Mouse (Mus musculus) heart, embryonic 15.5 days (tissue): ENCODE measurements around the gene Fads1. TPM values are rescaled to one million over a fixed set of nuclear protein-coding genes. Genes with fewer than 3 reads are reported as not detected.
"Not testable (repeated sequence)": the region's sequence is repeated elsewhere in the genome, so short reads cannot be mapped to it uniquely, and the experiment has no call there.

Experiments used
- ATAC-seq: fragments of 200-750 bp; cut with Nextera tagmentation; replicated peaks from 2 replicates; pipeline ENCODE4 v1.8.0; 2017; ENCODE audit warnings: low read depth, moderate TSS enrichment; ENCODE audit not compliant: insufficient number of reproducible peaks, insufficient read depth, low FRiP score
- H3K27ac ChIP-seq: fragments of 300-500 bp; sonication (generic); 2 replicates; pipeline ENCODE4 v1.5.1; 2015; ENCODE audit warnings: mild to moderate bottlenecking, inconsistent platforms
- H3K27me3 ChIP-seq: fragments of 300-500 bp; sonication (generic); 2 replicates; pipeline ENCODE4 v1.6.1; 2015; ENCODE audit warnings: inconsistent platforms
- H3K36me3 ChIP-seq: fragments of 300-500 bp; sonication (generic); 2 replicates; pipeline ENCODE4 v1.6.1; 2015; ENCODE audit warnings: mild to moderate bottlenecking, inconsistent platforms
- H3K4me1 ChIP-seq: fragments of 300-500 bp; sonication (generic); replicated peaks from 2 replicates; pipeline ENCODE4 v1.6.1; 2015; ENCODE audit warnings: inconsistent platforms
- H3K4me2 ChIP-seq: fragments of 300-500 bp; sonication (generic); 2 replicates; pipeline ENCODE4 v1.6.1; 2015; ENCODE audit warnings: inconsistent platforms, mild to moderate bottlenecking, moderate library complexity
- H3K4me3 ChIP-seq: fragments of 300-500 bp; sonication (generic); 2 replicates; pipeline ENCODE4 v1.5.1; 2015; ENCODE audit warnings: mild to moderate bottlenecking, inconsistent platforms
- H3K9ac ChIP-seq: fragments of 300-500 bp; sonication (generic); 2 replicates; pipeline ENCODE4 v1.6.1; 2015; ENCODE audit warnings: mild to moderate bottlenecking, inconsistent platforms
- H3K9me3 ChIP-seq: fragments of 300-500 bp; sonication (generic); replicated peaks from 2 replicates; pipeline ENCODE4 v1.6.1; 2016; ENCODE audit warnings: inconsistent platforms
- WGBS: fragments of 180-500 bp; shearing (Covaris S2); methylation state at CpG from one replicate; pipeline ENCODE4 v1.1.7; 2015; ENCODE audit warnings: mixed read lengths; 5-methylcytosine and 5-hydroxymethylcytosine counted together
- polyA plus RNA-seq: library from polyadenylated mRNA; unstranded; fragments of >200 nt; fragmentation: Nextera tagmentation; extraction: Ambion mirVana; gene quantifications from 2 replicates; pipeline ENCODE4 v1.2.1, GENCODE M21; 2015

The Fads1 gene
- polyA plus RNA-seq, 1 experiment from 2014 or later, result 39.4 TPM

DNA sequence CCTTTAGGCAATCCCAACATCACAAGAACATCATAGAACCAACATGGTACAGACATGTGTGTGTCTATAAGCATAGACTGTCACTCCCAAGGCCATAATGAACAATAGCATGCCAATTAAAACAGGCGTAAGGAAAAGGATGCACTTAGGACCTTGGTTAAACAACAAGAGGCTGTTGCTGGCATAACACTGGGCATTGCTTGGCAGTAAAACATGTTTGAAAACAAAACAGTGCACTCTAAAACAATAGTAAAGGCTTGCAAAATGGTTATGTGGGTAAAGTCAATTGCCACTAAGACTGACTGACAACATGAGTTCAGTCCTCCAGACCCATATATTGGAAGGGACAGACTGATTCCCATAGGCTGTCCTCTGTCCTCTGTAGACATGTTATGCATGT, 14.7 kb upstream of the Fads1 start:
- Histone ChIP-seq H3K4me1 (no peaks in the 10 kb centered on the region), H3K9ac (no peak overlapping the region), H3K36me3 (no peaks in the 10 kb centered on the region), H3K27me3 (no peaks in the 10 kb centered on the region), H3K4me3 (no peak overlapping the region), H3K4me2 (no peak overlapping the region), H3K9me3 (no peaks in the 10 kb centered on the region), H3K27ac (no peak overlapping the region)
- WGBS, result 92% methylated on average over 1 of the region's 1 CpGs
- ATAC-seq, result no peak

DNA sequence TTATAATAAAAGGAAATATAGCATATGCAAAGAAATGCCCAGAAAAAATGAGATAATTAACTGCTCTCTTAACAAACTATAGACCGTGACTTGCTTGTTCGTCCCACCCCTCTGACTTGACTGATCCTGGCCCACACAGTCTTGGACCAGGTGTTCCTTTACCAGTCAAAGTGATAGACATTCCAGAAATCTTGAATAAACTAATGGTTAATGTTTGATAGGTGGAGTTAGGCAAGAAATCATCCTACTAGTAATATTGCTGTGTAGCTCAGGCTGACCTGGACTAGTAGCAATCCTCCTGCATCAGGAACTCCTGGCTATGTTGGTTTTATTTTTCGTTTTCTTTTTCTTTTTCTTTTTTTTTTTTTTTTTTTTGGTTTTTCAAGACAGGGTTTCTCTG, 14.2 kb upstream of the Fads1 start:
- Histone ChIP-seq H3K4me3 (no peak overlapping the region), H3K27me3 (no peaks in the 10 kb centered on the region), H3K4me2 (no peak overlapping the region), H3K27ac (no peak overlapping the region), H3K36me3 (no peaks in the 10 kb centered on the region), H3K9me3 (no peaks in the 10 kb centered on the region), H3K9ac (no peak overlapping the region), H3K4me1 (no peaks in the 10 kb centered on the region)
- WGBS, result 70% methylated on average over 3 of the region's 3 CpGs
- ATAC-seq, result no peak

DNA sequence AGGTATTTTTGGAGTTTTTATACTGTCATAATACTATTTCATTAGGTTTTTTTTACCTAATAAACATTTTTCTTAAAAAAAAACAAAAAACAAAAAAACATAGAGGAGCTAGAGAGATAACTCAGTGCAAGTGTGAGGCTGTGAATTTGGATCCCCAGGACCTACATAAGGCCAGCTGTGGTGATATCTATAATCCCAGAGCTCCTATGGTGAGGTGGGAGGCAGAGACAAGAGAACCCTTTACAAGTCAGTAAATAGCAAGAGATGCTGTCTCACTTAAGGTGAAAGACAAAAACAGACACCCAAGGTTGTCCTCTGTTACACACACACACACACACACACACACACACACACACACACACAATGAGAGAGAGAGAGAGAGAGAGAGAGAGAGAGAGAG, 13.5 kb upstream of the Fads1 start:
- Histone ChIP-seq H3K9ac (no peak overlapping the region), H3K36me3 (no peaks in the 10 kb centered on the region), H3K4me1 (no peaks in the 10 kb centered on the region), H3K27me3 (no peaks in the 10 kb centered on the region), H3K4me3 (no peak overlapping the region), H3K4me2 (no peak overlapping the region), H3K27ac (no peak overlapping the region), H3K9me3 (no peaks in the 10 kb centered on the region)
- no peak for ATAC-seq

DNA sequence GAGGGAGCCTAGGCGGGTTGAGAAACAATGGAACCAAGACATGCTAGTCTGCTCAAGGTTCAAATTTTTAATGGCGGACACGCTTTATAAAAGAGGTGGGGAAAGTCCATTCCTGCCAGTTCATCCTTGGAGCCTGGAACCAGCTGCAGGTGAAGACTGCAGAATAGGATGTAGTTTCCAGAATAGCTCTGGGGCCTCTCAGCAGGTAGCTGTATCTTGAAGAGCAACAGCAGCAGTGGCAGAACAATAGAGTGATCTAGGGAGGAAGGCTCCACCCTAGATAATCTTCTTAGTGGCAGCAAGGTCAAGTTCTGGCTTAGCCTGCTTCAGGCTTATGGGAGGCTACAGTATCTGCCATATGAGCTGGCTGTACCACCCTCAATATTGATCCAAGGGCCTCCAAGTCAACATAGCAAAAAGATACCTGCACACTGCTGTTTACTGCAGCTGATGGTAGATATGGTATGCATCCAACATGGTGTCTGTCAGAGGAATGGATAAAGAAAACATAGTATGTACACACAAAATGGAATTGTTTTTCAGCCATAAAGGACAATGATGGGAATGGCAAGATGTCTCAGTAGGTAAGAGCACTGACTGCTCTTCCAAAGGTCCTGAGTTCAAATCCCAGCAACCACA, 12.9 kb upstream of the Fads1 start:
- not testable (repeated sequence) for H3K36me3 ChIP-seq, H3K27me3 ChIP-seq, H3K9me3 ChIP-seq, H3K27ac ChIP-seq, H3K9ac ChIP-seq, H3K4me2 ChIP-seq, ATAC-seq, H3K4me1 ChIP-seq, H3K4me3 ChIP-seq
- 77% methylated on average over 3 of the region's 3 CpGs for WGBS

DNA sequence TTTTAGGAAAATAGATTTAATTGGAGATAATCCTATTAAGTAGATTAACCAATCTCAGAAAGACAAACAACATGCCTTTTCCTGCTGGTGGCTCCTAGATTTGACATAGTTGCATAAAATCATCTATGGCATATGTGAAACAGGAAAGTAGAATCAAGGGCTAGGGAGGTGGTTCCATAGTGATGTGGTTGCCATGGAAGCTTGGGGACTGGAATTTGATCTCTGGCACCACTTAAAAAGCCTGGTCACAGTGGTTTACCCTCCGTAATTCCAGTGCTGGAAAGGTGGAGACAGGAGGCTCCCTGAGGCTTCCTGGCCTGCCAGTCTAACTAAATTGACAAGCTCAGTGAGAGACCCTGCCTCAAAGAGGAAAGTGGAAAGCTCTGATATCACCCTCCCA, 12.2 kb upstream of the Fads1 start:
- no peak overlapping the region for H3K4me2 ChIP-seq
- ATAC-seq, result no peak
- H3K9ac ChIP-seq, result no peak overlapping the region
- WGBS, result 35% methylated on average over 1 of the region's 1 CpGs
- no peaks in the 10 kb centered on the region for H3K27me3 ChIP-seq
- no peaks in the 10 kb centered on the region for H3K9me3 ChIP-seq
- H3K4me3 ChIP-seq, result no peak overlapping the region
- H3K36me3 ChIP-seq, result no peaks in the 10 kb centered on the region
- no peaks in the 10 kb centered on the region for H3K4me1 ChIP-seq
- H3K27ac ChIP-seq, result no peak overlapping the region

DNA sequence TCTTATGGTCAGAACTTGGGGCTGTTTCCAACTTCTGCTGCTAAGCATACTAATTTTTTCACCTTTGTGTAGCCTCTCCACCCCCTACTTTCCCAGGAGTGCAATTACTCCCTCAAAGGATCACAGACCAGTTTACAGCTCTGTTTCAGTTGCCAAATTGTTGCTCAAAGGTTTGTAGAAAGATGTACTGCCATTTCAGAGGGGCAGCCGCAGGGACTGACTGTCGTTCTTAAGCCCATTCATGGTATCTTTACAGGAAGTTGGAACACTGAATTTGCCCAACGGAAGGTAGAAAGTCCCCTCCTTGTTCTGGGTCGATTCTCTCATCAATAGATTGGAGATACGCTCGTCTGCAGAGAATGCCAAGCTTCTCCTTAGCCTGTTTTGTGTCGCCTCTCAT, 11.3 kb upstream of the Fads1 start:
- ATAC-seq, result no peak
- no peak overlapping the region for H3K9ac ChIP-seq
- no peak overlapping the region for H3K4me2 ChIP-seq
- no peaks in the 10 kb centered on the region for H3K9me3 ChIP-seq
- H3K27ac ChIP-seq, result no peak overlapping the region
- H3K36me3 ChIP-seq, result no peaks in the 10 kb centered on the region
- no peak overlapping the region for H3K4me3 ChIP-seq
- no peaks in the 10 kb centered on the region; the same call in none of the 2 replicates for H3K4me1 ChIP-seq
- 66% methylated on average over 7 of the region's 7 CpGs for WGBS
- no peaks in the 10 kb centered on the region for H3K27me3 ChIP-seq

DNA sequence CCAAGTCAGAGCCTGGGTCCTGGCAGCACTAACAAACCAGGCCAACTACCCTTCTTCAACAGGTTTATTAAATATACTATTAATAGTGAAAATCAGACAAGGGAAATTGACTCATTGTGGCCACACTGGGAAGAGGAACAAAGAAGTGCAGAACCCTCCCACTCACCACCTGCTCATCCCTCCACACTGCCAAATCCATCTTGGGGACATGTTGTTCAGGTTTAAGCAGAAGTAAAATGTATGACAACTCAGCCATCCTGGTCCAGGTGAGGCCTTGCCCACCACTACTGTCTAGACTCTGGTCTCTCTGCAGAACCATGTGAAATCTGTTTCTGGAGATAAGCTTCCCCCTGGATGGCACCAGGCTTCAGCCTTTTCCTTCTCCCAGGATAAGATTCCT, 10.8 kb upstream of the Fads1 start:
- Histone ChIP-seq H3K27me3 (no peaks in the 10 kb centered on the region), H3K9ac (no peak overlapping the region), H3K36me3 (no peaks in the 10 kb centered on the region), H3K4me1 (peaks cover 2% of the 10 kb centered on the region), H3K4me3 (no peak overlapping the region), H3K27ac (no peak overlapping the region), H3K4me2 (no peak overlapping the region), H3K9me3 (no peaks in the 10 kb centered on the region)
- no peak for ATAC-seq

DNA sequence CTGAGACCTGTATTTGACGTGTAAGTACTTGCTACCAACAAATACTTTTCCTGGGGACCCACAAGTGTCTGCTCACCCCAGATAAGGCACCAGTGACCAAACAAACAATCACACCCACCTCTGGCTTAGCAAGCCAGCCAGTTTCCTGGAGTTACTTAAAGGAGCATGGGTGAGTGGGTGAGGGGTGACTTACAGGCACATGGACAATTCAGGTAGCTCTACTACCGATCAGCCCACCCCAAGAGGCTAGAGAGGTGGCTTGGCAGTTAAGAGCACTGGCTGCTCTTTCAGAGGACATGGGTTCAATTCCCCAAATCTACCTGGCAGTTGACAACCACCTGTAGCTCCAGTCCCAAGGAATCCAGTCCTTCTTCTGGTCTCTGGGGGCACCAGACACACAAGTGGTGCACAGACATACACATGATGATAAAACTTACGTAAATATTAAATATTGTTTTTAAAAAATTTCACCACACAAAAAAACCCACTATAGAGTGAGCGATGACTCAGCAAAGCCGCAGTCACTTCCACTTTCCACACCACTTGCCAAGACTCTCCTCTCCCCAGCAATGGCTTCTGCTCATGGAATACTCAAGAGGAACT, 9.5 kb upstream of the Fads1 start:
- ATAC-seq, result no peak
- no peaks in the 10 kb centered on the region for H3K27me3 ChIP-seq
- no peak overlapping the region for H3K4me2 ChIP-seq
- no peak overlapping the region for H3K4me3 ChIP-seq
- 72% methylated on average over 5 of the region's 5 CpGs for WGBS
- H3K9me3 ChIP-seq, result no peaks in the 10 kb centered on the region
- H3K36me3 ChIP-seq, result no peaks in the 10 kb centered on the region
- peaks cover 8% of the 10 kb centered on the region for H3K4me1 ChIP-seq
- no peak overlapping the region for H3K9ac ChIP-seq
- no peak overlapping the region for H3K27ac ChIP-seq

DNA sequence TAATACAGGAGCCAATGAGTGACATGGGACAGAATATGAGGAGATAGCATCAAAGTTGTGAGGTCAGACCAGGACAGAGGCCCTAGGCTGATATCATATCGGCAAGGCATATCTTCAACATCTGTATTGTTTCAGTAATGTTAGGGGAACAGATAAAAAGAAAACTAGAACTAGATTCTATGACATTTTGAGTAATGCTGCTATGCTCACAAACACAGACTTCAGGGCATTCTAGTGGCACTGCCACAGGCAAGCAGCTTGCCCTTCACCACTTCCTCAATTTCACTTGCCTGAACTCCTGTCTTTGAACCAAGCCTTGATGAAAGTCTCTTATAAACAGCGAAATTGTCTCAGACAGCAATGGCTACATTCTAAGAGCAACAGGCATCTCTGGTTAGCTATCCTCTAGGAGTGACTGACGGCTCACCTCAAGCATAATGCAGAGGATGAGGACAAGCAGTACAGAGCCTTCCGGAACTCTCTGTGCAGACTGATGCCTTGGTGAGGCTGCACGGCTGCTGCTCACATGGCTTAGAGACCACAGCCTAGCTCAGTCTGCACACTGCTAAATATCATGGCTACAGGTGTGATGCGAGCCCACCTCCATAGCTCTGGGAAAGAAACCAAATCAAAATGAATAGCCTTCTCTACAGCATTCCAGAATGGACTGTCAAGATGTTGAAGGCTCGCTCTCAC, 8.7 kb upstream of the Fads1 start:
- Histone ChIP-seq H3K4me3 (no peak overlapping the region), H3K4me1 (peaks cover 8% of the 10 kb centered on the region), H3K9ac (no peak overlapping the region), H3K27me3 (no peaks in the 10 kb centered on the region), H3K9me3 (no peaks in the 10 kb centered on the region), H3K4me2 (no peak overlapping the region), H3K36me3 (no peaks in the 10 kb centered on the region), H3K27ac (no peak overlapping the region)
- WGBS, result 75% methylated on average over 7 of the region's 7 CpGs
- no peak for ATAC-seq

DNA sequence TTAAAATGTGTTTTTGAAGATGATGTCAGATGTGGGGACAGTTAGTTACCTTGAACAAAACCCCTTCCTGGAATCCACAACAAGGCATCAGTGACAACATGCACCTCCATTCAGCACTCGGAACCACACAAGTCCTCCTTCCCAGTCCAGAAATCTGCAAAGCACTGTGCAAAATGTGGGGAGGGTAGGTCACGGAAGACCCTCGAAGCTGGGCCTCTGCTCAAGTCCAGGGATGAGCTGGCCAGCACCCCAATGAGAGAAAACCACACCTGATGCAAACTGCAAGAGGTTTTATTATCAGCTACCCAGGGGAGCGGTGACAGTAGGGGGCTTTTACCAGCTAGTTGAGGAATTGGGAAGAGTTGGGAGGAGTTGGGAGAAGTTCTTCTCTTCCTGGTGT, 7.7 kb upstream of the Fads1 start:
- Histone ChIP-seq H3K4me3 (no peak overlapping the region), H3K4me1 (peaks cover 8% of the 10 kb centered on the region), H3K9me3 (no peaks in the 10 kb centered on the region), H3K9ac (no peak overlapping the region), H3K36me3 (no peaks in the 10 kb centered on the region), H3K4me2 (no peak overlapping the region), H3K27ac (no peak overlapping the region), H3K27me3 (no peaks in the 10 kb centered on the region)
- no peak for ATAC-seq
- 63% methylated on average over 4 of the region's 4 CpGs for WGBS

DNA sequence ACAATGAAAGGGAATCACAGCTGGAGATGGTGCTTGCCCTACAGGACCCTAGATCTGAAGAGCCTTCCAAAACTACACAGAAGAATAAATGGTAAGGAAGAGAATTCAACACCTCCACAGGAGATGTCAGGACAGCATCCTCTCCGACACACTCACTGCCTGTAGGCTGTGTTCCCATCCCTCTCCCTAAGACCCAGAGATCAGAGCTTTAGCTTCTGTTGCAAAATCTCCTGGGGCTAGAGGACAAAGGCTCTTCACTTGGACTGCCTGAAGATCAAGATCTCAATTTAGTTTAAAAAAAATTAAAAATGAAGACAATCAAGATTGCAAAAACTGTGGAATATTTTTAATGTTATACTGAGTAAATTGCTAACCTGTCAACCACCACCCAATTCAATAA, 6.2 kb upstream of the Fads1 start:
- 71% methylated on average over 1 of the region's 1 CpGs for WGBS
- peak overlapping the region; percentile 42; the same call in 1 of the 2 replicates for H3K27ac ChIP-seq

DNA sequence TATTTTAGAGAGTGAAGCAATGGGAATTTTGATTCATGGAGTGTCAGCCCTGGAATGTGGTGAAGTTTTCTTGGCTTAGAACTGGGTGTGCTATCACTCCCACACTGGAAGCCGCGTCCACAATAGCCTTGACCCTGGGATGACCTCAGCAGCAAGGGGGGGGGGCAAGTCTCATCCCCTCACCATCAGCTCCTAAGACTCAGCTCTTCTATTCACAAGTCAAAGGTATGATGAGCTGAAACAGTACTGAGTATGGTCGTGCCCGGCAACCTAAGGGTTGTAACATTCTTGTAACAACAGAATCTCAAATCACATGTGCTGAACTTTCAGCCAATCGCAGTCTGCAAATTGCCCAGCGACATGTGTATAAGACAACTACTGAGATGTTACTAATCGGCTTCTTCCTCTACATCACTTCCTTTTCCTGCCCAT, 5.7 kb upstream of the Fads1 start:
- ATAC-seq, result peak; percentile 70
- WGBS, result 30% methylated on average over 7 of the region's 7 CpGs
- peak overlapping the region; percentile 33; the same call in 1 of the 2 replicates for H3K4me2 ChIP-seq
- no peak overlapping the region for H3K9ac ChIP-seq
- H3K4me3 ChIP-seq, result no peak overlapping the region
- peak overlapping the region; percentile 42 for H3K27ac ChIP-seq
- no peaks in the 10 kb centered on the region for H3K9me3 ChIP-seq
- no peaks in the 10 kb centered on the region for H3K27me3 ChIP-seq
- H3K4me1 ChIP-seq, result peaks cover 15% of the 10 kb centered on the region
- H3K36me3 ChIP-seq, result no peaks in the 10 kb centered on the region

More for the DNA sequence above, 6.2 kb upstream of the Fads1 start:
- Histone ChIP-seq H3K36me3 (no peaks in the 10 kb centered on the region), H3K9ac (no peak overlapping the region), H3K9me3 (no peaks in the 10 kb centered on the region), H3K4me1 (peaks cover 13% of the 10 kb centered on the region), H3K4me2 (no peak overlapping the region; the same call in 1 of the 2 replicates), H3K4me3 (no peak overlapping the region), H3K27me3 (no peaks in the 10 kb centered on the region)
- ATAC-seq, result no peak
